ENCODE assay signal across 31 mouse cellular contexts in the genomic region with DNA sequence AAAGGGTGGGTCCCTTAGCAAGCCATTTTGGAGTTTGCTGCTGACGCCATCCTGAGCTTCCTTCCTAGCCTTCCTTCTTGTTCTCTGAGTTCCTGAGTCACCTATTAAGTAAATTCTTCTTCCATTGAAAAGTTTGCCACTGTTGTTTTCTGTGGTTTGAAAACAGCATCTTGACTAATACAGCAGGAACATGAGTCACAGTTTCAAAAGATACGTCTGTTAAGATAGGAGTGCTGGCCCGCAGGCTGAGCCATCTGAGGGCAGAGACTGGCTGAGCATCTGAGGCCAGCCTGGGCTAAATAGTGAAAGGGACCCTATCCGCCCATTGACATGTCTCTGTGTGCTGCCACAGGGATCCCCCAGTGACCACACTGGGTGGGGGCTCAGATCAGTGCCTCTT.
DNase-seq lines count a peak whose midpoint lies in the region; ATAC-seq and TF ChIP-seq lines count a peak whose summit lies in the region.
"Had no signal": no experiment of that assay in that cellular context is flagged by ENCODE, and none has a peak within 500 bp of the region (broad histone marks: within the 10 kb centered on the region; RNA-seq: fewer than 3 reads in every experiment).

No protein-coding gene starts in this region.

- H3K4me3 ChIP-seq in lung, postnatal 0 days (ENCODE audit: low read depth, low read length), result no peak overlapping the region
- no peak overlapping the region for H3K4me3 ChIP-seq in macrophage (ENCODE audit: inconsistent target)
- no peak overlapping the region for H3K4me3 ChIP-seq in stomach, postnatal 0 days (ENCODE audit: low read depth, low read length)
- H3K4me3 ChIP-seq: forebrain, embryonic 10.5 days; forebrain, embryonic 15.5 days; gastrocnemius, adult 2 months; heart, embryonic 10.5 days; heart, embryonic 15.5 days; midbrain, embryonic 15.5 days had no signal

- H3K27me3 ChIP-seq in lung, postnatal 0 days (replicated peaks; ENCODE audit: insufficient read depth, low read length), result no peaks in the 10 kb centered on the region
- no peaks in the 10 kb centered on the region for H3K27me3 ChIP-seq in stomach, postnatal 0 days (ENCODE audit: control insufficient read depth, insufficient read depth, low read length)
- H3K27me3 ChIP-seq: forebrain, embryonic 15.5 days; heart, embryonic 15.5 days; midbrain, embryonic 15.5 days had no signal

- H3K27ac ChIP-seq in lung, postnatal 0 days (ENCODE audit: low read length), result no peak overlapping the region
- 0 out of 2 replicates have a peak overlapping the region, but pooled peaks have one; percentile 8 for H3K27ac ChIP-seq in macrophage
- H3K27ac ChIP-seq in stomach, postnatal 0 days (replicated peaks), result no peak overlapping the region
- H3K27ac ChIP-seq: forebrain, embryonic 10.5 days; forebrain, embryonic 15.5 days; gastrocnemius, adult 2 months; heart, embryonic 10.5 days; heart, embryonic 15.5 days; hindbrain, embryonic 14.5 days; liver, embryonic 14.5 days; midbrain, embryonic 15.5 days had no signal

- TF ChIP-seq EP300 in lung, postnatal 0 days (IDR thresholded peaks at IDR 0.05), result peak; percentile 13; the same call in 1 of the 2 replicates
- TF ChIP-seq EP300 in stomach, postnatal 0 days (optimal IDR thresholded peaks at IDR 0.05), result no peak

- no peak overlapping the region for H3K9ac ChIP-seq in lung, postnatal 0 days (replicated peaks; ENCODE audit: low read depth)
- no peak overlapping the region for H3K9ac ChIP-seq in stomach, postnatal 0 days (ENCODE audit: low read length)
- H3K9ac ChIP-seq: forebrain, embryonic 15.5 days; heart, embryonic 15.5 days; hindbrain, embryonic 14.5 days; liver, embryonic 14.5 days; midbrain, embryonic 15.5 days had no signal

- no peak for ATAC-seq in lung, postnatal 0 days
- peak; percentile 41; the same call in 1 of the 2 replicates for ATAC-seq in stomach, postnatal 0 days (ENCODE audit: low FRiP score, low TSS enrichment)
- ATAC-seq: activated CD4-positive, CD25-positive, alpha-beta regulatory T cell, adult 4 months; forebrain, embryonic 15.5 days; intestine, postnatal 0 days; midbrain, embryonic 15.5 days had no signal

- no peak for DNase-seq in lung, postnatal 0 days (ENCODE audit: low spot score)
- no peak for DNase-seq in lung, postnatal 4 days
- DNase-seq in NIH3T3 (ENCODE audit: low read depth), result peak; percentile 73
- no peak for DNase-seq in stomach, postnatal 0 days (ENCODE audit: low spot score)
- DNase-seq in kidney, postnatal 14 days, result no peak
- DNase-seq in heart, postnatal 10 days, result no peak
- DNase-seq in kidney, postnatal 4 days, result no peak
- DNase-seq: adrenal gland, adult 2 months; adrenal gland, postnatal 36 days; cerebellum, adult 2 months; cerebellum, postnatal 25 days; gastrocnemius, adult 2 months; kidney, adult 9 months; kidney, postnatal 36 days; left cerebral cortex, postnatal 4 days; liver; lung, adult 2 months; lung, postnatal 14 days; right cerebral cortex, postnatal 25 days; thymus, postnatal 4 days had no signal

- no peaks in the 10 kb centered on the region for H3K9me3 ChIP-seq in lung, postnatal 0 days (ENCODE audit: low read length)
- H3K9me3 ChIP-seq in stomach, postnatal 0 days (ENCODE audit: control insufficient read depth, low read length), result no peaks in the 10 kb centered on the region
- H3K9me3 ChIP-seq: forebrain, embryonic 10.5 days; forebrain, embryonic 15.5 days; G1E; heart, embryonic 10.5 days; heart, embryonic 15.5 days; midbrain, embryonic 15.5 days had no signal

- no peaks in the 10 kb centered on the region for H3K36me3 ChIP-seq in lung, postnatal 0 days (ENCODE audit: insufficient read depth, low read length)
- no peaks in the 10 kb centered on the region for H3K36me3 ChIP-seq in macrophage (ENCODE audit: inconsistent target)
- no peaks in the 10 kb centered on the region for H3K36me3 ChIP-seq in stomach, postnatal 0 days (ENCODE audit: control insufficient read depth, insufficient read depth, low read length)
- H3K36me3 ChIP-seq: forebrain, embryonic 10.5 days; forebrain, embryonic 15.5 days; G1E; heart, embryonic 10.5 days; heart, embryonic 15.5 days; midbrain, embryonic 15.5 days had no signal

- peaks cover 4% of the 10 kb centered on the region; the same call in 1 of the 2 replicates for H3K4me1 ChIP-seq in lung, postnatal 0 days (ENCODE audit: insufficient read depth, low read depth, low read length)
- no peaks in the 10 kb centered on the region for H3K4me1 ChIP-seq in stomach, postnatal 0 days (replicated peaks; ENCODE audit: control insufficient read depth, insufficient read depth)
- H3K4me1 ChIP-seq: forebrain, embryonic 10.5 days; forebrain, embryonic 15.5 days; midbrain, embryonic 15.5 days had no signal

- H3K4me2 ChIP-seq in lung, postnatal 0 days (replicated peaks; ENCODE audit: low read depth, low read length), result no peak overlapping the region
- no peak overlapping the region for H3K4me2 ChIP-seq in stomach, postnatal 0 days (replicated peaks; ENCODE audit: low read depth)
- H3K4me2 ChIP-seq: forebrain, embryonic 15.5 days; heart, embryonic 15.5 days; hindbrain, embryonic 14.5 days; midbrain, embryonic 15.5 days had no signal

- no peaks in the 10 kb centered on the region for H3K79me2 ChIP-seq in macrophage (ENCODE audit: inconsistent target)

- TF ChIP-seq CTCF in lung, postnatal 0 days (IDR thresholded peaks at IDR 0.05), result no peak
- no peak for TF ChIP-seq CTCF in stomach, postnatal 0 days (IDR thresholded peaks at IDR 0.05; ENCODE audit: low read depth)

- WGBS in lung, postnatal 0 days, result 69% methylated on average over 4 of the region's 4 CpGs
- WGBS in macrophage (ENCODE audit: missing documents), result 29% methylated on average over 4 of the region's 4 CpGs
- 74% methylated on average over 4 of the region's 4 CpGs for WGBS in stomach, postnatal 0 days

- intact Hi-C loops in heart, postnatal 10 days (cut with DNase I), result no loop called here
